Mouse (Mus musculus) liver, embryonic 14.5 days (tissue): ENCODE data around the gene Agbl1.

Source experiments
- CTCF ChIP-seq: IDR thresholded peaks from 2 replicates; pipeline ENCODE4 v1.5.1; 2016; ENCODE audit warnings: antibody characterized with exemption, low read depth, control low read depth
- EP300 ChIP-seq: IDR thresholded peaks from 2 replicates; pipeline ENCODE4 v1.6.1; 2016; ENCODE audit warnings: antibody characterized with exemption, low read depth

- no peak for TF ChIP-seq CTCF
- no peak for TF ChIP-seq EP300
Measured at GRCm38 (mm10) chr7:76237497-76237896, 7.8 kb downstream of the Agbl1 start.
